Mouse (Mus musculus) bone marrow, adult 2 months (tissue): ENCODE results near the gene Fitm2.

Experiments used
- CTCF ChIP-seq: fragments of 200-500 bp; IDR thresholded peaks from 2 replicates; pipeline ENCODE4 v1.5.1; 2011; ENCODE audit warnings: low read length, control low read depth; ENCODE audit not compliant: control insufficient read depth, insufficient read depth
- POLR2A ChIP-seq: fragments of 200-500 bp; IDR thresholded peaks from 2 replicates; pipeline ENCODE4 v1.6.1; 2011; ENCODE audit warnings: low read depth, mild to moderate bottlenecking, control low read depth, low read length, borderline replicate concordance; ENCODE audit not compliant: control insufficient read depth

GRCm38 (mm10) chr2:163463998-163464397 lies 8.4 kb downstream of the Fitm2 start:
- no peak for TF ChIP-seq POLR2A
- TF ChIP-seq CTCF, result no peak
